8 mouse cellular contexts compared by ENCODE assay signal in the genomic region with DNA sequence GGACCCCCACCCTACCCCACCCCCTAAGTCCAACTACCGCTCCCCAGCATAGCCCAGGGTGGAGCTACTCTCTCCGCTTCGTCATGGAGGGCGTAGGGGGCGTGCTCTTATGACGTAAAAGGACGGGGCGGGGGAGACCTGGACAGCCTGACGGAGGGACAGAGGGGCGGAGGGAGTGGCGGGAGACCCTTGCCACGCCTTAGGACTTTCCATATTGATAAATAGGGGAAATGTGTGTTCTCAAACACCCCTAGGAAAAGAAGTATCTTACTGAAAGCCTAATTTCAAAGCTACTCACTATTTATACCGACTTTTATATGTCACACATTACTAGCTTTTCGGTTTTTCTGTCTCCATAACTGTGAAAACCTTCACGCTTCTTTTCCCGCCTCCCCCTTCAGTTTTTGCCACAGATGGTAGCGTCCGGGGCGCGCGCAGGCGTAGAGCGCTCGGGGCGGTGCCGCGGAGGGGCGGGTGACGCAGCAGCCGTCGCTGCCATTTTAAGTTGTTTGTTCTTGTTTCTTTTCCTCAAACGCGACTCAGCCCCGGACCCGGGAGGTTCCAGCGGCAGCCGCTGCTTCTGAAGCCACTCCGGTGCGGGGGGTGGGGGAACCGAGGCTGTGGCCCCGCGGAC. TPM values are rescaled to one million over a fixed set of nuclear protein-coding genes. Genes with fewer than 3 reads are reported as not detected.
DNase-seq lines count a peak whose midpoint lies in the region; ATAC-seq lines count a peak whose summit lies in the region.

No protein-coding gene starts in this region.

- no peaks in the 10 kb centered on the region for H3K9me3 ChIP-seq in hindbrain, embryonic 12.5 days (replicated peaks)

- peak; percentile 94 for DNase-seq in MN1 (ENCODE audit: low spot score)
- DNase-seq in cerebellum, adult 9-10 months = peak; percentile 99
- DNase-seq in frontal cortex, adult 2 months (ENCODE audit: extremely low spot score in 1 of 2, low spot score in 1 of 2) = peak; percentile 95 to 96
- peak; percentile 93 to 98 for DNase-seq in layer of hippocampus, postnatal 14 days (ENCODE audit: low spot score in 2 of 2)
- peak; percentile 98 for DNase-seq in lung, postnatal 14 days
- peak; percentile 95 for DNase-seq in retina, adult 2 months (ENCODE audit: low read depth, low spot score)
- peak; percentile 97 to 98 for DNase-seq in thymus, postnatal 36 days

- peak overlapping the region; percentile 97 for H3K9ac ChIP-seq in hindbrain, embryonic 12.5 days

- peaks cover 19% of the 10 kb centered on the region for H3K4me1 ChIP-seq in hindbrain, embryonic 12.5 days

- peak overlapping the region; percentile 97 for H3K4me3 ChIP-seq in hindbrain, embryonic 12.5 days

- peak overlapping the region; percentile 97 for H3K27ac ChIP-seq in hindbrain, embryonic 12.5 days

- 0 out of 2 replicates have a peak, but pooled peaks cover 9% of the 10 kb centered on the region for H3K36me3 ChIP-seq in hindbrain, embryonic 12.5 days

- WGBS in hindbrain, embryonic 12.5 days = under 1% methylated on average over 42 of the region's 42 CpGs

- H3K4me2 ChIP-seq in hindbrain, embryonic 12.5 days (replicated peaks) = peak overlapping the region; percentile 73

- peak; percentile 97 for ATAC-seq in hindbrain, embryonic 12.5 days (ENCODE audit: low FRiP score)

- no peaks in the 10 kb centered on the region for H3K27me3 ChIP-seq in hindbrain, embryonic 12.5 days

RNA-seq across cellular contexts. Expression of a gene that starts 0.7 kb away (rescaled TPM):
- 139 and 148 TPM in 2 replicates for polyA plus RNA-seq in frontal cortex, adult 2 months (2012; rRNA removed)
- polyA plus RNA-seq in hindbrain, embryonic 12.5 days (2016; fragmentation: Nextera tagmentation; extraction: Ambion mirVana) = 16.5 and 20.8 TPM in 2 replicates
- 100 to 1,000 TPM; 192 to 199 TPM for total RNA-seq in layer of hippocampus, postnatal 14 days (2021)

RNA-seq across cellular contexts. Expression of a gene that starts 30.5 kb away (rescaled TPM):
- 148 and 246 TPM in 2 replicates for polyA plus RNA-seq in frontal cortex, adult 2 months (2012; rRNA removed)
- polyA plus RNA-seq in hindbrain, embryonic 12.5 days (2016; fragmentation: Nextera tagmentation; extraction: Ambion mirVana) = 39.7 and 50.8 TPM in 2 replicates
- total RNA-seq in layer of hippocampus, postnatal 14 days (2021) = 10 to 100 TPM; 73.0 to 83.6 TPM

RNA-seq across cellular contexts. Expression of a gene that starts 30.7 kb away (rescaled TPM):
- polyA plus RNA-seq in frontal cortex, adult 2 months (2012; rRNA removed) = 28.8 and 30.2 TPM in 2 replicates
- 59.5 and 61.6 TPM in 2 replicates for polyA plus RNA-seq in hindbrain, embryonic 12.5 days (2016; fragmentation: Nextera tagmentation; extraction: Ambion mirVana)
- 10 to 100 TPM; 22.8 to 23.2 TPM for total RNA-seq in layer of hippocampus, postnatal 14 days (2021)

RNA-seq across cellular contexts. Expression of a gene that starts 39.1 kb away (rescaled TPM):
- polyA plus RNA-seq in frontal cortex, adult 2 months (2012; rRNA removed) = 5.8 and 8.1 TPM in 2 replicates
- 67.6 and 76.3 TPM in 2 replicates for polyA plus RNA-seq in hindbrain, embryonic 12.5 days (2016; fragmentation: Nextera tagmentation; extraction: Ambion mirVana)
- total RNA-seq in layer of hippocampus, postnatal 14 days (2021) = 1 to 10 TPM; 2.3 to 2.4 TPM

RNA-seq across cellular contexts. Expression of a gene that starts 44.1 kb away (rescaled TPM):
- polyA plus RNA-seq in frontal cortex, adult 2 months (2012; rRNA removed) = 10.8 and 13.1 TPM in 2 replicates
- 1.9 and 2.3 TPM in 2 replicates for polyA plus RNA-seq in hindbrain, embryonic 12.5 days (2016; fragmentation: Nextera tagmentation; extraction: Ambion mirVana)
- total RNA-seq in layer of hippocampus, postnatal 14 days (2021) = 10 to 100 TPM; 27.8 to 28.1 TPM

Comparison
In these comparisons a context has a peak if more than half of its experiments do, and no peak if none do; other contexts are left out.
1. Peak in every context shown above with its lines: DNase-seq, ATAC-seq, H3K4me3 ChIP-seq and H3K27ac ChIP-seq.